Mouse (Mus musculus): ENCODE data around the gene Ppp1r36. TPM values are rescaled to one million over a fixed set of nuclear protein-coding genes. Genes with fewer than 3 reads are reported as not detected.

Gene Ppp1r36
- polyA plus RNA-seq, 1 experiment, result 80.4 TPM

DNA sequence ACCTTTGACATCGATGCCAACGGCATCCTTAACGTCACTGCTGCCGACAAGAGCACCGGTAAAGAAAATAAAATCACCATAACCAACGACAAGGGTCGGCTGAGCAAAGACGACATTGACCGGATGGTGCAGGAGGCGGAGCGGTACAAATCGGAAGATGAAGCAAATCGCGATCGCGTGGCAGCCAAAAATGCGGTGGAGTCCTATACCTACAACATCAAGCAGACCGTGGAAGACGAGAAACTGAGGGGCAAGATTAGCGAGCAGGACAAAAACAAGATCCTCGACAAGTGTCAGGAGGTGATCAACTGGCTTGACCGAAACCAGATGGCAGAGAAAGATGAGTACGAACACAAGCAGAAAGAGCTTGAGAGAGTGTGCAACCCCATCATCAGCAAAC is 11.4 kb upstream of the Ppp1r36 start:
- Histone ChIP-seq H3K27ac (ENCODE audit: control insufficient read depth, insufficient read depth, low read depth, low read length) (peak overlapping the region; percentile 98), H3K4me3 (ENCODE audit: control insufficient read depth, low read depth, low read length) (peak overlapping the region; percentile 94), H3K4me1 (ENCODE audit: control insufficient read depth, insufficient read depth, low read length) (peaks cover 5% of the 10 kb centered on the region), H3K36me3 (ENCODE audit: control insufficient read depth, insufficient read depth, low read length) (peaks cover 3% of the 10 kb centered on the region), H3K27me3 (ENCODE audit: control insufficient read depth, insufficient read depth, low read length) (no peaks in the 10 kb centered on the region)
- no peak for TF ChIP-seq POLR2A (IDR thresholded peaks at IDR 0.05; ENCODE audit: control insufficient read depth, low read depth, low read length)
- TF ChIP-seq CTCF (IDR thresholded peaks at IDR 0.05; ENCODE audit: control insufficient read depth, insufficient read depth, insufficient replicate concordance, low read depth, low read length), result no peak

DNA sequence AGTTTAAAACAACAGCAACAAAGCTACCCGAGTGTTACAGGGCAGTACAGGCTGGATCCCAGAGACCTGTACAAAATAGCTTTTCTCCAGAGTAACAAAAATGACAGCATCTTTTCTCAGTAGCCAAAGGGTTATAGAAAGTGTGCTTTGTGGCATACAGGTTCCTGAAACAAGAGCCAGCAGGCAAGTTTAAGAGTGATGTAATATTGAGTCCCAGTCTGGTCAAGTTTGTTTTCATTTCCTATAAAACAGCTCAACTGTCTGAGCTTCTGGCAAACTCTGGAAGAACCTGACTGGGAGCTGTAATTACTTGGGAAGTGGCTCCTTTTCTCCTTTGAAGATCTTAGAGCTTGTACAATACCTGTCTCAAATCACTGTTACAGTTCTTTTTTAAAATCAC is 10.2 kb upstream of the Ppp1r36 start:
- Histone ChIP-seq H3K27ac (ENCODE audit: control insufficient read depth, insufficient read depth, low read depth, low read length) (no peak overlapping the region), H3K4me3 (ENCODE audit: control insufficient read depth, low read depth, low read length) (peak overlapping the region; percentile 25; the same call in 1 of the 2 replicates), H3K4me1 (ENCODE audit: control insufficient read depth, insufficient read depth, low read length) (peaks cover 5% of the 10 kb centered on the region), H3K36me3 (ENCODE audit: control insufficient read depth, insufficient read depth, low read length) (peaks cover 2% of the 10 kb centered on the region; the same call in 1 of the 2 replicates), H3K27me3 (ENCODE audit: control insufficient read depth, insufficient read depth, low read length) (no peaks in the 10 kb centered on the region)
- no peak for TF ChIP-seq POLR2A (IDR thresholded peaks at IDR 0.05; ENCODE audit: control insufficient read depth, low read depth, low read length)
- no peak for TF ChIP-seq CTCF (IDR thresholded peaks at IDR 0.05; ENCODE audit: control insufficient read depth, insufficient read depth, insufficient replicate concordance, low read depth, low read length)

DNA sequence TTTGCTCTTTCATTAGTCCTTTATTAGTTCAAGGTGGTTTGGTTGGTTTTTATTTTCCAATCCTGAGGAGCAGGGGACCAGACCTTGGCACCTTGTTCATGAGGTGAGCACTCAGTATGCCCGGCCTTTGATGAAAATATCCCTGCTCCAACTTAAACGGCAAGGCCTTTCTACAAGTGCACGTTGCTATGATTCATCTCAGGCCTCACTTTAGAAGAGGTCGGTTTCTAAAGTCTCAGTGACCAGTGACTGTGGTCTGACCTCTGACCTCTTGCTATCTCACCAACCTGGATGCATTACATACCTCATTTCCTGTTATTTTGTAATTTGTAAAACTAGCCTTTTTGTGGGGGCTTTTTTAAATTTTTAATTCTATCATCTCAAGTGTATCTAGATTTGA is 8.2 kb upstream of the Ppp1r36 start:
- H3K36me3 ChIP-seq (ENCODE audit: control insufficient read depth, insufficient read depth, low read length), result peaks cover 2% of the 10 kb centered on the region; the same call in 1 of the 2 replicates
- H3K27me3 ChIP-seq (ENCODE audit: control insufficient read depth, insufficient read depth, low read length), result no peaks in the 10 kb centered on the region
- H3K4me1 ChIP-seq (ENCODE audit: control insufficient read depth, insufficient read depth, low read length), result peaks cover 5% of the 10 kb centered on the region
- TF ChIP-seq POLR2A (IDR thresholded peaks at IDR 0.05; ENCODE audit: control insufficient read depth, low read depth, low read length), result no peak
- TF ChIP-seq CTCF (IDR thresholded peaks at IDR 0.05; ENCODE audit: control insufficient read depth, insufficient read depth, insufficient replicate concordance, low read depth, low read length), result no peak
- H3K4me3 ChIP-seq (ENCODE audit: control insufficient read depth, low read depth, low read length), result no peak overlapping the region; the same call in 1 of the 2 replicates
- H3K27ac ChIP-seq (ENCODE audit: control insufficient read depth, insufficient read depth, low read depth, low read length), result no peak overlapping the region

DNA sequence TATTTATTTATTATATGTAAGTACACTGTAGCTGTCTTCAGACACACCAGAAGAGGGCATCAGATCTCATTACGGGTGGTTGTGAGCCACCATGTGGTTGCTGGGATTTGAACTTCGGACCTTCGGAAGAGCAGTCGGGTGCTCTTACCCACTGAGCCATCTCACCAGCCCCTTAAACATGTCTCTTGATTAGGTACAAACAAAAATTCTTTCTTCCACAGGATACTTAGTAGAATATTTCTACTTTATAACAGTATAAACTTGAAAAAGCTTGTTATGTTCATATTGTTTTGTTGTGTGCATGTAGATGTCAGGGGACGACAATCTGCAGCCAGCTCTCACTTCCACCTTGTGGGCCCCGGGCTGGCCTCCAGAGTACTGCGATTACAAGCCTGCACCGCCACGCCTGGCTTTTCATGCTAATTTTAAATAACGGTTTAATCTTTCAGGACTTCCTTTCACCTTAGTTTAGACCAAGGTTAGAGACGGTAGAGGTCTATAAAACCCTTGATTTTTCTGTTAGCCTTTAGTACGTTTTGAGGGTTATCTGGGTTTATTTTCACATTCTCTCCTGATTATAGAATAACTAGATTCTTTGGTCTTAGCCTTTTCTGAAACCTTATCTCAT is 1.8 kb upstream of the Ppp1r36 start:
- Histone ChIP-seq H3K36me3 (ENCODE audit: control insufficient read depth, insufficient read depth, low read length) (no peaks in the 10 kb centered on the region), H3K4me1 (ENCODE audit: control insufficient read depth, insufficient read depth, low read length) (peaks cover 4% of the 10 kb centered on the region), H3K27ac (ENCODE audit: control insufficient read depth, insufficient read depth, low read depth, low read length) (no peak overlapping the region), H3K27me3 (ENCODE audit: control insufficient read depth, insufficient read depth, low read length) (no peaks in the 10 kb centered on the region), H3K4me3 (ENCODE audit: control insufficient read depth, low read depth, low read length) (no peak overlapping the region)
- TF ChIP-seq POLR2A (IDR thresholded peaks at IDR 0.05; ENCODE audit: control insufficient read depth, low read depth, low read length), result no peak
- no peak for TF ChIP-seq CTCF (IDR thresholded peaks at IDR 0.05; ENCODE audit: control insufficient read depth, insufficient read depth, insufficient replicate concordance, low read depth, low read length)

DNA sequence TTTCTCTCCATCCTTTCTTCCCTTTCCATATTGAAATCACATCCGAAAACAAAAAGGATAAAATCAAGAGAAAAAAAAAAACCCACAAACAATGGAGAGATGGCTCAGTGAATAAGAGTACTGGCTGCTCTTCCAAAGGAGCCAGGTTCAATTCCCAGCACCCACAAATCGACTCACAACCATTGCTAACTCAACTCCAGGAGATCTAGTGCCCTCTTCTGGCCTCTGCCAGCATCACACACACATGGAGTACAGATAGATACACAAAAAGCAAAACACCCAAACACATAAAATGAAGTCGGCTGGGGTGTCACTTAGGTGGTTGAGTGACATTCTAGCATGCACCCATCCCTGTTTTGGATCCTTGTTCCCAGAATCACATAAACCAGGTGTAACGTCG is 1.0 kb downstream of the Ppp1r36 start:
- peaks cover 4% of the 10 kb centered on the region for H3K4me1 ChIP-seq (ENCODE audit: control insufficient read depth, insufficient read depth, low read length)
- H3K36me3 ChIP-seq (ENCODE audit: control insufficient read depth, insufficient read depth, low read length), result no peaks in the 10 kb centered on the region
- peak overlapping the region; percentile 96 for H3K4me3 ChIP-seq (ENCODE audit: control insufficient read depth, low read depth, low read length)
- H3K27ac ChIP-seq (ENCODE audit: control insufficient read depth, insufficient read depth, low read depth, low read length), result no peak overlapping the region
- TF ChIP-seq CTCF (IDR thresholded peaks at IDR 0.05; ENCODE audit: control insufficient read depth, insufficient read depth, insufficient replicate concordance, low read depth, low read length) (no peak), POLR2A (IDR thresholded peaks at IDR 0.05; ENCODE audit: control insufficient read depth, low read depth, low read length) (no peak)
- no peaks in the 10 kb centered on the region for H3K27me3 ChIP-seq (ENCODE audit: control insufficient read depth, insufficient read depth, low read length)

DNA sequence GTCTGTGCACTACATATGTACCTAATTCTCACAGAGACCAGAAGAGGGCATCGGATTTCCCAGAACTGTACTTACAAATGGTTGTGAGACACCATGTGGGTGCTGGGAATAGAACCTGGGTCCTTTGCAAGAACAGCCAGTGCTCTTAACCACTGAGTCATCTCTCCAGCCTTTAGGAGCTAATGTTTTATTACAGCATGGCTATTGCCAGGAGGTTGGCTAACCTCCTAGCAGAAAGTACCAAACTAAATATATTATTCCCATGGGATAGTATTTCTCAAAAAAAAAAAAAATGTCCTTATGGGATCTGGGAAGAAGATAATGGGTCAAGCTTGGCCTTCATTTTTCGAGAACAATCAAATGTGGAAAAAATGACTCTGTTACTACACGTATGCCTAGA is 7.9 kb downstream of the Ppp1r36 start:
- TF ChIP-seq POLR2A (IDR thresholded peaks at IDR 0.05; ENCODE audit: control insufficient read depth, low read depth, low read length) (no peak), CTCF (IDR thresholded peaks at IDR 0.05; ENCODE audit: control insufficient read depth, insufficient read depth, insufficient replicate concordance, low read depth, low read length) (no peak)
- Histone ChIP-seq H3K27me3 (ENCODE audit: control insufficient read depth, insufficient read depth, low read length) (no peaks in the 10 kb centered on the region), H3K27ac (ENCODE audit: control insufficient read depth, insufficient read depth, low read depth, low read length) (no peak overlapping the region), H3K4me3 (ENCODE audit: control insufficient read depth, low read depth, low read length) (no peak overlapping the region), H3K36me3 (ENCODE audit: control insufficient read depth, insufficient read depth, low read length) (no peaks in the 10 kb centered on the region), H3K4me1 (ENCODE audit: control insufficient read depth, insufficient read depth, low read length) (no peaks in the 10 kb centered on the region)

DNA sequence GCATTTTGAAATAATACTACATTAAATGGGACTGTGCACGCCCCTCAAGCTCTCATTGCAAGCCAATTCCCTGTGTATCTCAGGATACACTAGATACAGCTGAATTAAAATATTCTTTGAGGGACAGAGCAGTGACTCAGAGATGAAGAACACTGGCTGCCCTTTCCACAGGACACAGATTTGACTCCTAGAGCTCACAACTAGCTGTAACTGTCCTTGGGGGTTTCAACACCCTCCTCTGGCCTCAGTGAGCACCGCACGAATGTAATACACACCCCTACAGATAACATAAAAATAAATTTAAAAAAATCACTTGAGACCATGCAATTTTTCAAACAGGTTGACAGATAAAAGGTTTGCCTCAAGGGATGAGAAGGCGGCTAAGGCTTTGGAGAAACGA is 10.2 kb downstream of the Ppp1r36 start:
- no peak overlapping the region for H3K27ac ChIP-seq (ENCODE audit: control insufficient read depth, insufficient read depth, low read depth, low read length)
- TF ChIP-seq CTCF (IDR thresholded peaks at IDR 0.05; ENCODE audit: control insufficient read depth, insufficient read depth, insufficient replicate concordance, low read depth, low read length) (no peak), POLR2A (IDR thresholded peaks at IDR 0.05; ENCODE audit: control insufficient read depth, low read depth, low read length) (no peak)
- H3K27me3 ChIP-seq (ENCODE audit: control insufficient read depth, insufficient read depth, low read length), result no peaks in the 10 kb centered on the region
- no peaks in the 10 kb centered on the region for H3K4me1 ChIP-seq (ENCODE audit: control insufficient read depth, insufficient read depth, low read length)
- H3K36me3 ChIP-seq (ENCODE audit: control insufficient read depth, insufficient read depth, low read length), result no peaks in the 10 kb centered on the region
- no peak overlapping the region for H3K4me3 ChIP-seq (ENCODE audit: control insufficient read depth, low read depth, low read length)
